Mouse (Mus musculus) limb, embryonic 14.5 days (tissue): ENCODE data around the gene Cfap299. TPM values are rescaled to one million over a fixed set of nuclear protein-coding genes. Genes with fewer than 3 reads are reported as not detected.

Experiments
- ATAC-seq: fragments of 200-750 bp; cut with Nextera tagmentation; 2 replicates; pipeline ENCODE4 v1.8.0; 2017; ENCODE audit warnings: low read depth, moderate number of reproducible peaks, moderate TSS enrichment; ENCODE audit not compliant: low FRiP score
- DNase-seq: peaks from one replicate; pipeline ENCODE4 v3.0.0-alpha.2; 2015; ENCODE audit warnings: low spot score
- H3K27ac ChIP-seq: fragments of 300-500 bp; sonication (generic); replicated peaks from 2 replicates; pipeline ENCODE4 v1.5.1; 2014; ENCODE audit warnings: low read depth, mild to moderate bottlenecking, low read length, moderate library complexity, mixed read lengths
- H3K27me3 ChIP-seq: fragments of 300-500 bp; sonication (generic); 2 replicates; pipeline ENCODE4 v1.6.1; 2014; ENCODE audit warnings: low read length, mixed read lengths; ENCODE audit not compliant: control insufficient read depth, insufficient read depth
- H3K36me3 ChIP-seq: fragments of 300-500 bp; sonication (generic); 2 replicates; pipeline ENCODE4 v1.6.1; 2014; ENCODE audit warnings: mild to moderate bottlenecking, low read length, moderate library complexity, mixed read lengths; ENCODE audit not compliant: control insufficient read depth, insufficient read depth
- H3K4me1 ChIP-seq: fragments of 300-500 bp; sonication (generic); 2 replicates; pipeline ENCODE4 v1.6.1; 2014; ENCODE audit warnings: antibody characterized with exemption, low read length, mixed read lengths; ENCODE audit not compliant: control insufficient read depth, insufficient read depth
- H3K4me2 ChIP-seq: fragments of 300-500 bp; sonication (generic); replicated peaks from 2 replicates; pipeline ENCODE4 v1.6.1; 2014; ENCODE audit warnings: low read depth, mild to moderate bottlenecking, low read length, moderate library complexity; ENCODE audit not compliant: severe bottlenecking
- H3K4me3 ChIP-seq: fragments of 300-500 bp; sonication (generic); replicated peaks from 2 replicates; pipeline ENCODE4 v1.5.1; 2014; ENCODE audit warnings: low read length
- H3K9ac ChIP-seq: fragments of 300-500 bp; sonication (generic); 2 replicates; pipeline ENCODE4 v1.6.1; 2014; ENCODE audit warnings: mild to moderate bottlenecking, low read depth, low read length, moderate library complexity; ENCODE audit not compliant: severe bottlenecking
- H3K9me3 ChIP-seq: fragments of 300-500 bp; sonication (generic); 2 replicates; pipeline ENCODE4 v1.6.1; 2016; ENCODE audit warnings: low read length; ENCODE audit not compliant: control insufficient read depth
- POLR2A ChIP-seq: fragments of 200-500 bp; IDR thresholded peaks from 2 replicates; pipeline ENCODE4 v1.8.0; 2012; ENCODE audit warnings: inconsistent platforms, mild to moderate bottlenecking, moderate library complexity, borderline replicate concordance; ENCODE audit not compliant: insufficient read depth, insufficient read length; ENCODE audit errors: extremely low read depth
- WGBS: fragments of 180-500 bp; shearing (Covaris S2); extraction: QIAGEN DNeasy Blood & Tissue Kit; methylation state at CpG from one replicate; pipeline ENCODE4 v1.1.7; 2014; 5-methylcytosine and 5-hydroxymethylcytosine counted together
- polyA plus RNA-seq, 2 experiments: library from polyadenylated mRNA; depleted of rRNA in 1 of 2; stranded (reverse) in 1 of 2; unstranded in 1 of 2; fragments of >200 nt; fragmentation: Nextera tagmentation in 1 of 2; extraction: Ambion mirVana in 1 of 2; gene quantifications; 2 replicates each; pipeline versions ENCODE4 v1.2.1 to v1.2.3; 2012 to 2014

Gene Cfap299
- polyA plus RNA-seq, 2 experiments = 0.15 to 0.74 TPM

DNA sequence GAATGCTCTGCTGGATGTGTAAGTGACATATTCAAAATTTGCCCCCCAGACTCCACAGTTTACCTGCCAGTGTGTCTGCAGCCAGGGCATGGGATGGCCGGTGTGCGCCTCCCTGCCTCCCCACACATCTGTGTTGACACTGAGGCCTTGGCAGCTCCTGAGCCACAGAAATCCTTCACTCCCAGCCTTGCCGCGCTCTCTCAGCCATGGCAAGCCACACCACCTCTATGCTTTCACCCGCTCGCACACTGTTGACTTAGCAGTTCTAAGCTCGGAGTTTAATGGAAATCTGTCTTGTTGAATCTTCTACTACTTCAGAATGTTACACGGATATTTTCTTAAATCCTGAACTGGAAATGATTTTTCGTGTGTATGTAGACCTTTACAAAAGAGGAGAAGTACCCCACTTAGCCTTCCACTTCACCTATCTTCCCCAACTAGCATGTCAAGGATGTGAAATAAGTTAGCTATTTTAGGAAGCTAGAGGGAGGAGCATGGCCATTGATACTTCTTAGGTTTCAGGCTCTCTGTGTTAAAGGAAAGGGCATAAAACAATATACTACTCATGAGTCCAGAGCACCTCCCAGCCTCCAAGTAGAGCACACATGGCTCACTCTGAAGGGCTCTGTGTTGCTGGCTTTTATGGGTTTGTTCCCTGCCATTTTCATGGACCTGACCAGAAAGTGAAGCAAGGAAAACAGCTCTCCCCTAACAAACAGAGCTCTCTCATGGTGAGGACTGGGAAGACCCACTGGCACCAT lies 87.5 kb downstream of the Cfap299 start:
- no peak overlapping the region for H3K9ac ChIP-seq
- H3K36me3 ChIP-seq = no peaks in the 10 kb centered on the region
- H3K4me3 ChIP-seq = no peak overlapping the region
- ATAC-seq = no peak
- no peak overlapping the region for H3K4me2 ChIP-seq
- no peak for TF ChIP-seq POLR2A
- no peaks in the 10 kb centered on the region for H3K27me3 ChIP-seq
- 81% methylated on average over 9 of the region's 9 CpGs for WGBS
- H3K4me1 ChIP-seq = peaks cover 7% of the 10 kb centered on the region; the same call in 1 of the 2 replicates
- no peaks in the 10 kb centered on the region for H3K9me3 ChIP-seq
- H3K27ac ChIP-seq = peak overlapping the region; percentile 48
- no peak for DNase-seq

DNA sequence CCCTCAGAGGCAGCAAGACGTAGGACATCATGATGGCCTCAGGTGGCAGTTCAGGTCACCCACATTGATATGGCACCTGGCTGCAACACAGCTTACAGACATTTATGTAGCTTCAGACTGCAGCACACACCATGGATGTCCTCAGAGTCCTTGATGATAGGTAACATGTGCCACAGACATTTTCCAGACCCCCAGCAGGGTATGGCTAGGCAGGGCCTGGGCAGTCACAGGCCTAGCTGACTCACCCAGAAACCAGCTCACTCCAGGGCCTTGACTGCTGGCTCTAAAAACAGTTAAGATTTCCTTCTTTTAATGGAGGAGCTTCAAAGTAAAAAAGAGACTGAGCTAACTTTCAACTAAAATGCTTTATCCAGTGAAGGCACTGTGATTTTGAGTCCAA lies 95.9 kb downstream of the Cfap299 start:
- Histone ChIP-seq H3K27ac (no peak overlapping the region), H3K9ac (no peak overlapping the region), H3K4me3 (no peak overlapping the region), H3K36me3 (no peaks in the 10 kb centered on the region), H3K9me3 (no peaks in the 10 kb centered on the region), H3K4me2 (no peak overlapping the region), H3K27me3 (no peaks in the 10 kb centered on the region), H3K4me1 (no peaks in the 10 kb centered on the region)
- DNase-seq (no peak), ATAC-seq (no peak)
- TF ChIP-seq POLR2A = no peak
- WGBS = 75% methylated on average over 1 of the region's 1 CpGs

DNA sequence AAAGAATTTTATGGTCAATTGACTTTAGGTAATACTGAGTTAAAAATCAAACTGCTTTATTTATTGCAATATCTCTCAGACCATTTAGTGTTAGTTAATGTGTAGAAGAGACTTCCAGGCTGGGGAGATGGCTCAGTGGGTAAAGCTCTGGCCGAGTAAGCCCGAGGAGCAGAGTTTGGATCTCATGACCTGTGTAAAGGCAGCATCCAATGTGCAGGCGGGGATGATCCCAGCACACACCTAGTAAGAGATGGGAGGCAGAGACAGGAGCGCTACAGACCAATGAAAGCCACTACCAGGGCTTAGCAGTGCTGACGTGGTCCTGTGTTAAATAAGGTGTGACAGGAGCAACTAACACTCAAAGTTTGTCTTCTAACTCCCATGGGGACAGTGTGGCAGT lies 97.0 kb downstream of the Cfap299 start:
- Histone ChIP-seq H3K36me3 (no peaks in the 10 kb centered on the region), H3K27ac (no peak overlapping the region), H3K27me3 (no peaks in the 10 kb centered on the region), H3K4me1 (no peaks in the 10 kb centered on the region), H3K4me2 (no peak overlapping the region), H3K4me3 (no peak overlapping the region), H3K9ac (no peak overlapping the region), H3K9me3 (no peaks in the 10 kb centered on the region)
- DNase-seq (no peak), ATAC-seq (no peak)
- TF ChIP-seq POLR2A = no peak
- 87% methylated on average over 5 of the region's 5 CpGs for WGBS

DNA sequence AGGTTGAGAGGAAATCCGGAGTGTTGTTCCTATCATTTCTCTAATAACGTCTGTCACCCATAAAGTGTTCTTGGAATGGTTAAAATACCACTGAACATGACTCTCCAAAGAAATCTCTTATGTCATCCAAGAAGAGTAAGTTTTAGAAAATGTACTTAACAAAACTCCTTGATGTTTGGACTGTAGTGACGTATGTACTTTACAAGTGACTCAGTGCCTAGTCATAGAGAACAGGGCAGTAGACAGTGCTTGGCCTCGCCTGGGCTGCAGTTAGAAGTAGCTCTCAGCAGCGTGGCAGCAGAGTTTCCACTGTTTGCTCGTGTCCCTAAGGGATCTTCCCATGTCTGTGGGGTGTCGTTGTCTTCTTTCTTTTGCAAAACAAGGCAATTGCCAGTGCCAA lies 101.0 kb downstream of the Cfap299 start:
- DNase-seq (no peak), ATAC-seq (no peak)

DNA sequence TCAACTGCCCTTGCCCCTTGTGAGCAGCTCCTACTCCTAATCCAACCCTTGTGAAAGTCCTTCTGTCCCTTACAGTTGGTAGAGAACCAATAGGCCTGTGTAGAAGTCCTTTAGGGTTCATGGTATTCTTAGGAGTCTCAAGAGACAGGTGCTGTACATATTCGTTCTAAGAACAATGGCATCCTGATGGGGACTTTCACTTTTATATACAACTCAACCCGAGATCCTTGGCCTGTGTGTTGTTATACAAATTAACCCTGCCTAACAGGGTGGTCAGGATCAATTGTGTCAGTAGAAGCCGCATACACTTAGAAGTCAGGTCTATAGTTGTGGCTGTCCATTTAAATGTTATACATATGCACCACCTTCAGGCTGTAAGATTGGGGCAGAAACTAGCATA lies 109.6 kb downstream of the Cfap299 start:
- H3K27me3 ChIP-seq = no peaks in the 10 kb centered on the region
- H3K4me2 ChIP-seq = no peak overlapping the region
- 73% methylated on average over 3 of the region's 3 CpGs for WGBS
- ATAC-seq (no peak), DNase-seq (no peak)
- H3K9me3 ChIP-seq = no peaks in the 10 kb centered on the region
- H3K4me3 ChIP-seq = no peak overlapping the region
- no peak overlapping the region for H3K27ac ChIP-seq
- TF ChIP-seq POLR2A = no peak
- no peak overlapping the region for H3K9ac ChIP-seq
- no peaks in the 10 kb centered on the region for H3K36me3 ChIP-seq
- H3K4me1 ChIP-seq = peaks cover 3% of the 10 kb centered on the region; the same call in 1 of the 2 replicates

More for the DNA sequence above, 101.0 kb downstream of the Cfap299 start:
- Histone ChIP-seq H3K9ac (no peak overlapping the region), H3K4me1 (no peaks in the 10 kb centered on the region), H3K27ac (no peak overlapping the region), H3K27me3 (no peaks in the 10 kb centered on the region), H3K4me3 (no peak overlapping the region), H3K9me3 (no peaks in the 10 kb centered on the region), H3K36me3 (no peaks in the 10 kb centered on the region), H3K4me2 (no peak overlapping the region)
- WGBS = 72% methylated on average over 7 of the region's 7 CpGs
- no peak for TF ChIP-seq POLR2A
